Mouse (Mus musculus) left cerebral cortex, postnatal 4 days (tissue): Measurements from ENCODE around the gene Slc35d3. TPM values are rescaled to one million over a fixed set of nuclear protein-coding genes. Genes with fewer than 3 reads are reported as not detected.

Experiments
- DNase-seq: peaks from one replicate; pipeline ENCODE4 v3.0.0-alpha.2; 2022
- intact Hi-C: fragments of 180-260 bp; cut with DNase I; formaldehyde crosslinking; loops from one replicate; pipeline ENCODE4 v1.15.1; 2025
- total RNA-seq, 2 experiments: library from RNA; stranded (reverse); gene quantifications; 2 replicates each; pipeline ENCODE4 v1.2.3; 2021

Gene Slc35d3
- 1 to 10 TPM; 1.3 to 1.5 TPM for total RNA-seq

DNA sequence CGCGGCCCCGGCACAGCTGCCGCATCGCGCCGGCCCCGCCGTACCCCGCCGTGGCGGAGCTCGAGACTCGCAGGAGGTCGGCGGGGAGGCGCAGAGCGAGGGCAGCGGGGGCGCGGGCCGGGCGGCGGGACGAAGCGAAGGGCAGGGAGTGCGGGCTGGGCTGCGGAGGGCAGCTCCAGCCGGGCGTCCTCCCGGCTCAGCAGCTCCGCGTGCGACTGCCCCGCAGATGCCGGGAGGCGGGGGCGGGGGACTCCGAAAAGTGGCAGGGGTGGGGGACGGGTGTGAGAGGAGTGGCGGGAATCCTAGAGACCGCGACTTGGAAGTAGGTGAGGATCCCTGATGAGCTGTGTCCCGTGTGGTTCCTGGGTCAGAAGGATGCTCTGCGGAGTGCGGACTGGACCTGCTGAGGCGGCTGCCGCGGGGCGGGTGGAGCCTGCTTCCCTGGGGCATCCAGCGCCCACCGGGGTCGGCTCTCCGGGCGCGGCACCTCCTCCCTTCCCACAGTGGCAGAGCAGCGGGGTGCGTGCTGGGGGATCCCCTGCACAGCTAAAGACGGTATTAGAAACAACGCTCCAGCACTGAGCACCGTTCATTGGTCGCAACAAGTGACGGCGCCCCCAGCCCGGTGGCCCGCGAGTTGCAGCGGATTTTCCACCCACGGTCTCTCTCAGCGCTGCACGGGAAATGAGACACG is at the start of gene Slc35d3:
Gene Slc35d3, minus strand, starts transcription at position 462 of the 694 bp plus-strand sequence.
- DNase-seq, result peak; percentile 35
- intact Hi-C loops, result no loop called here

DNA sequence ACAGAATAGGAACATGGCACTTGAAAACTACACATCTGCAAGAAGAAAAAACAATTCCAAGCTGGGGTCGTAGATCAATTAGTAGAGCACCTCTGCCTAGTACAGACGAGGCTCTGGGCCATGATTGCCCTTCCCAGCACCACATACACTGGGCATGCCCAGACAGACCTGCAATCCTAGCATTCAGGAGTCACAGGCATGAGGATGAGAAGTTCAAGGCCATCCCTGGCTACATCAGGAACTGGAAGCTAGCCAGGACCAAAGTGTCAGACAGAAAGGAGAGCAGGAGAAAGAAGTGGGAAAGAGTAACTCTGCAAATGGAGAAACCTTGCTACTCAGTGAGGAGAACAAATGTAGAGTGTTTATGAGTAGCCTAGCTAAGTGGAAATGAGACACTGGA is 48.9 kb upstream of the Slc35d3 start:
- intact Hi-C loops, result no loop called here
- no peak for DNase-seq

DNA sequence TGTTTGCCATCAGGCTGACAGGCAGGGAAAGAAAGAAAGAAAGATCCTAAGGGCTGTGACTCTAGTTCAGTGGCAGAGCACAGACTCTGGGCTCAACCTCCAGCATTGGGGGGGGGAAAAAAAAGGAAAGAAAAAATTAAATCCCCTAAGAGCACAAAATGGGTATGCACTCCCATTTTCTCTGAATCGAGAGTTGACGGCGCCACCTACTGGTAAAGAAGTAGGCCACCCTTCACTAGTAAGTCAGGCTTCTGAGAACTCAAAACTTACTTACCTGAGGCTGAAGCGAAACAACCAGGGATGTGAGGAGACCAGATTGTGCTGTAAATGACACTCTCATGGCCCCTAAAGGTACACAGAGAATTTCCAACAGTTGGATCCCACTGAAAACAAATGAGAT is 42.7 kb upstream of the Slc35d3 start:
- DNase-seq, result peak; percentile 45
- intact Hi-C loops, result loop anchor here (10.0 kb wide), 2 partner anchors 179 to 399 kb away; partner anchors contain the start of gene Il20ra

DNA sequence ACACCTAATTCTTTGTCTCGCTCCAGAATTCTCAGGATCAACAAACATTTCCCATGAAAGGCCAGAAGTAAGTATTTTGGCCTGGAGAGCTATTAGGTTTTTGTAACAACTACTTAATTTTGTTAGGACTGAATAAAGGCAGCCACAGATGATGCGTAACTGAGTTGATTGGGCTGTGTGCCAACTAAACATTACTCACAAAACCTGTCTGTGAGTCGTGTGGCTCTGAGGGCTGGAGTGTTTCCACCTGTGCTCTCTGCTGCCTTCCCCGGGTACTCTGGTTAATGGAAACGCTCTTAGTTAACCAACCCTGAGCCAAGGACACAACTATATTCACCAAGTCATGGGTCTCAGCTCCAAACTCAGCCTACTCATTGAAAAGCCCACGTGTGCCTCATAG is 41.9 kb upstream of the Slc35d3 start:
- intact Hi-C loops, result loop anchor here (10.0 kb wide), 2 partner anchors 178 to 398 kb away; partner anchors contain the start of gene Il20ra
- DNase-seq, result no peak

DNA sequence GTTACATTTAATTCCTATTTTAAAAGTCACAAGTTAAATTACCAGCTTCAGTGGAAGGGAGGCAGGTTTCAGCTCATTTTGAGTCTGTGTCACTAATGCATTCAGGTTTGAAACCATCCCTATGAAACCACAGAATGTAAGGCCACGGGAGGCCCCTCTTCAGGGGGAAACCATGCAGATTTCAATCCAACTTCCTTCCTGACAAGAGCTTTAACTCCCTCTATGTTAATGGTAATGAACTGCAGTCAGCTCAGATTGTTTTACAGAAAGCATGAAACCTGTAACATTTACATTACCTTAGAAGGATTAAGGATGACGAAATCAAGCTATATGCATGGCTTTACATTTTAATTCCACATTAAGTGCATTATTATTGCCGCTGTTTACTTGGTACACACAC is 40.4 kb upstream of the Slc35d3 start:
- intact Hi-C loops, result loop anchor here (10.0 kb wide), 2 partner anchors 177 to 397 kb away; partner anchors contain the start of gene Il20ra
- no peak for DNase-seq

DNA sequence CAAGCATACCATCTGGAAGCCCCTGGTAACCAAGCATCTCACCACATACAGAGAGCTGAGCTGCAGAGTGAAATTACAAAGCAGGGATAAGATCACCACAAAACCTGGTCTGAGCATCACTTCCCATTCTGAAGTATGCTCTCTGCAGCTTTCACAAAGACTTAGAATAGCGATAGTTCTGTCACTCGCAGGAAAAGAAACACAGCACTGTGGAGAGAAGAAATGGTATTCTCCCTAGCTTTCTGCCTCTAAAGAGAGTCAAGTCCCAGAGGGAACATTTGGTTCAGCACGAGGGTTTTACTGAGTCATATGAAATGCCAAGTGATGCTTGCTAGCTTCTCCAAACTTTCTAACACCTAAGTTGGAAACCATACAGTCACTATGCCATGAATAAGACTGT is 38.6 kb upstream of the Slc35d3 start:
- no peak for DNase-seq
- intact Hi-C loops, result loop anchor here (10.0 kb wide), 2 partner anchors 175 to 395 kb away; partner anchors contain the start of gene Il20ra

DNA sequence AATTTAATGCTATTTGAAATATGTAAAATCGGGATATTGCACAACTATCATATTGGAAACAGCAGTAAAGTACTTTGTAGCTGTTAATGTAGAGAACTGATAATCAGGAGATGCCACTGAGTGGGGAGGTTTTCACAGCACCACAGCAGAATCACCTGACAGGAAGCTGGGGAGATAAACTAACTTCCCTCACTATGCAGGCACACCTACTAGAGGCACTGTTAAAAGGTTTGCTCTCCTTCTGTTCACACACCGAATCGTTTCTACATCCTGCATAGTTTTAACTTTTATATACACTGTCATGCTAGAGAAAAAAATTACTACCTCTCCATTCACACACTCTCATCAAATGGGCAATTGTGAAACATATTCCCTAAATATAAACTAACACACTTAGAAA is 35.0 kb upstream of the Slc35d3 start:
- intact Hi-C loops, result no loop called here
- no peak for DNase-seq

DNA sequence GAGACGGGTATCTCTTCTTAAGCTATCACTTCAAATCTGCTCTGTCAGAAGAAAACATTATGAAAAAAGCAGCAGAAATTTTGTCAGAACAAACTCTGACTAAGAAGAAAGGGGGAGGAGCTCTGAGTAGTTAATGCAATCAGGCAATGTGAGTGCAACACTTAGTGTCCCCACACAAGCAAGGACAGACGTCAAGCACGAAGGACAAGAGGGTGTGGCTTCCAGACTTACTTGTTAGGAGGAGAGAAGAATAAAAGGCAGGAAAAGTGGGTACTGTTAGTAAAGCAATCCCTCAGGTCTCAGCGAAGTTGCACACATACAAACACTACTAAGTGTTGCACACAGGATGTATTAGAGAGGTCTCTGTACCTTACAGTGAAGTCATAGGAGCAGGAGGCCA is 33.1 kb upstream of the Slc35d3 start:
- intact Hi-C loops, result no loop called here
- DNase-seq, result no peak

DNA sequence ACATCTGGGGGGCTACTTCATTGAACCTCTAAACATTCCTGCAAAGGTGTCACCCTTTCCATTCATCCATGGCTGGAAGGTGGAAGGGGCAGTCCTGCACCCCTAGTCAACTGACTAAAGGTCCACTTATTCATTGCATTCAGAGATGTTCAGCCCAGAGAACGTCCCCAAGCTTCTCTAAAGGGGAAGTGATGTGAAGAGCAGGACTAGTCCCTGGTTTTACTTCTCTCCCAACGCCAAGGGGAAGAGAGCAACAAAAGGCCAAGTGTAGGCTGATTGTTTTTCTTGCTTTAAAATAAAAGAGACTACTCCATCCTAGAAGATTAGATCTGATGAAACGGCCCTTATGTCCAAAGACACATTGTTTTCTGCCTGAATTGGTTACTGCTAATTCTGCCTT is 29.2 kb upstream of the Slc35d3 start:
- intact Hi-C loops, result no loop called here
- DNase-seq, result no peak

DNA sequence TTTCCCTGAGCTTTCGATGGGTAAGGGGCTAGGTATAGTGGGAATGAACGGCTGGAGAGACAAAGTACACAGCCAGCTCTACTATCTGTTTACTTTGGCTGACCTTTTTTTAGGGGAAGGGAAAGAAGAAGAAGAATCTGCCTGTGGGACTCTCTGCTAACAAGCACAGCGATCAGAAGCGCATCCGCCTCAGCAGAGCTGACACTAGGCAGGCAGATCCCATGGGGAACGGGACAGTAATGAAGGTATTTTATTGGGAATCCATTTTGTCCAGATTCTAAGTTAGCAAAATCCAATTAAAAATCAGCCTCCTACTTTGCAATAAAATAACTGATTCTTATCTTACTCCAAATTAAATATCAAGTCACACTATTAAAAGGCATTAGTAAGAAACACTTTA is 27.9 kb upstream of the Slc35d3 start:
- DNase-seq, result no peak
- intact Hi-C loops, result no loop called here

DNA sequence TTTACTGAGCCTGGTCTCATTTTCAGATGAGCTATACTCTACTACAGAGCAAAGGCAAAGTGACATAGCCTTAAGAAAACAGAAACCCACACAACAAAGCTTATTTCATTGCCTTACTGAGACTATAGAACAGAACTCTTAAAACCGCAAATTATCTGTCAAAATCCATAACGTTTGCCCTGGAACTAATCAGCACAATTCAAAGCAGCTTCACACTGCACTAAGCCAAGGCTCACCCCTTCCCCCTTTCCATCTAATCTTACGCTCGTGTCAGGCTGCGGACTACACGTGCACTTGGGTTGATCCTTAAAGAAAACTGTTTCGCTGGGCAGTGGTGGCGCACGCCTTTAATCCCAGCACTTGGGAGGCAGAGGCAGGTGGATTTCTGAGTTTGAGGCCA is 26.4 kb upstream of the Slc35d3 start:
- intact Hi-C loops, result no loop called here

DNA sequence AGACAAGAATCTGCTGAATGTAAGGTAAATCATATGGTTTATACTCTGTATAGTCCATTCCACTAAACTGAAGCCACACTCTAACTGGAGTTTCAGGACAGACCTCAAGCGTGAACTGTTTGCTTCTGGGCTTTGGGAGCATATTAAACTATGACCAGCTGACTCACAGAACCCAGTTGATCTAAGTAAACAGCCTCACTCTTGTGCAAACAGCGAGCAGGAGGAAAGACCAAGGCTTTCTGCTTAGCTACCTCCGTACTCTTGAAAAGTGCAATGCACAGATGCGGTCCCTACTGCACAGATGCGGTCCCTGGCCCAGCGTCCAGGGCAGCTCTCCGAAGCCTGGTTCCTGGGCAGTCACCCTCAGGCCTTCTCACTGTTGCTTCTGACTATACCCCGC is 26.0 kb upstream of the Slc35d3 start:
- no peak for DNase-seq
- intact Hi-C loops, result no loop called here

More for the DNA sequence above, 26.4 kb upstream of the Slc35d3 start:
- DNase-seq, result no peak

DNA sequence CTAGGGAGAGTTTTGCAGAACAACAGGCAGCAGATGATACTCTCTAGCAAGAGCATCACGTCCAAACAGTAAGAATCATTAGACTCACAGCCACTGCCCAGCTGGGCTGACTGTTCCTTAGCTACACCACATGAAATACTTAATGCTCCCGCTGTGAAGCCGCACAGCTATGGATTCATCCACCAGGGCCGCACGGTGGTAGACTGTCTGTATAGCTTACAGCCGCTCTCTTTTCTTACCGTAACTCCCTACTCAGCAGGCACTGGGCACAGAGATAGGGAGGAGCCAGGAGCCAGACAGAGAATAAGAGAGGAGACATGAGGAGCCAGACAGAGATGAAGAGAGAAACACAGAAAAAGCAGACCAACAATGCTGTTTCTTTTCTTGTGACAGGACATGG is 25.4 kb upstream of the Slc35d3 start:
- DNase-seq, result peak; percentile 24
- intact Hi-C loops, result no loop called here

DNA sequence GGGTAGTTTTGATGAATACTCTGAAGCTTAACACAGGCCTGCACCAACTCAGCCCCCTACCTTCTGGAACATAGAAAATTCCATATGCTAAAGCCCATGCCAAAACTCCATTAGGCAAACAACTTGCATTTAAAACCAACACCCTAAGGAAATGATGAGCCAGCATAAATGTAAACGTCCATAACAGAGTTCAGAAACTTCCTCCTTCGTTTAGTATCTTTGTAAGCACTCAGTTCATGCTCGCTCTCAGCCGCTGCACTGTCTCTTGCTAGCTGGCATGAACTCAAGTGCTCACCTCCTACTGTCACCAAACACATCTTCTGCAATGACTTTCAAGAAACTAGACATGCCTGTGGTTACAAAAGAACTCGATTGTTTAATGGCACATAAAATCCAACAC is 24.1 kb upstream of the Slc35d3 start:
- intact Hi-C loops, result no loop called here
- DNase-seq, result no peak

DNA sequence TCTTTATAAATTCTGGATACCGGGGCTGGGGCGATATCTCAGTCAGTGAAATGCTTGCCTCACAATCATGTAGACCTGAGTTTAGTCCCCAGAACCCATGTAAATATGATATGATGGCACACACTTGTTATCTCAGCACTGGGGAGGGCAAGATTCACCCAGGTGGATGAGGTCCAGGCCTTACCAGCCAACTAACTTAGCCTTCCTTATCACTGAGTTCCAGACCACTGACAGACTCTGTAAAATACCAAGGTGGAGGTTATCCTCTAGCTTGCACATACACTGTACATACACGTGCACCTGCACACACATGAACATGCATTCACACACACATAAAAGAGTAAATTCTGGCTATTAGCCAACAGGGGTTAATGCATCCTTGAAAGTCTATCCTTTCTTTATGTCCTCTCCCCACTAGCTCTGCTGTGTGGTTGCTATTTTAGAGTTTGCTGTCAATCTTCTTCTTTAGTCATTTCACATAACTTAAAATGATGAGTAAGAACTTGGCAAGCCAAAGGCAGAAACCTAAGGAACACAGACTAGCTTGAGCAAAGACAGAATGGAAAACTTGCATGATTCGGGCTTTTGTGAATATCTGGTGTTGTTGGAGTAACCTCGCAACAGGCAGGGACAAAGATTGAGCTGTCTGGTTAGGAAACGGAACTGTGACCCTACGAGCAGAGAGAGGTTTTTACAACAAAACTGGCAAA is 4.5 kb upstream of the Slc35d3 start:
- intact Hi-C loops, result no loop called here
- DNase-seq, result no peak

DNA sequence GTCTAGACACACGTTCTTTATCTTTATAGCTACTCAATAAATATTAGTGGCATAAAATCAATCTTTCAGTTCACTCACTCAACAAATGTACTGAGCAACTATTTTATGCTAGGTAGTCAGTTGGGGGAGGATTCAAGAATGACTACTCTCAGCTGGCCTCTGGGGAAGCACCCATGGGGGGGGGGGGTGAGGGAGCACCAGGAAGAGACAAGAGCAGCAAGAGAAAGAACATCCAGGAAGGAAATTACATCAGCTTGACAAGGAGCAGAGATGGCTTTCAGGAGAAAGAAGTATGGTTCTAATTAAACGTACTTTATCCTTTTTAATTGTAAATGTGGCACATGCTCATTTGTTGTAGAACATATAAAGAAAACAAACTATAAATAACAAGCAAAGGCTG is 2.4 kb upstream of the Slc35d3 start:
- intact Hi-C loops, result no loop called here
- DNase-seq, result no peak

DNA sequence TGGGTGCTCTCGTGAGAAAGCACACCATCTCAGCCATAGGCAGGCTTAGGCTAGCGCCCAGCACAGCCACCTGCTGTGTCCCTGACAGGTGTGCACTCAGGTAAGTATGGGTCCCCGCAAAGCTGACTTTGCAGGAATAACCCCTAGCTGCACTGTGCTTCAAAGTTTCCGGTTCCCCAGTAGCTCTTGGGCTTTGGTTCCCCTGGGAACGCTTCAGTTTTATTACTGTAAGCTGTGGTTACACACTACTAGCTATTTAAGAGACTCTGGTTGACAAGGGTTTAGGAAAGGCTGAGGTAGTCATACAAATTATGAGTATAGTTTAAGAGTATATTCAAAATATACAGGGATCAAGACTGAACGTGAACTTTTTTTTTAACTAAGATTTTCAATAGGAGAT is 1.5 kb upstream of the Slc35d3 start:
- intact Hi-C loops, result no loop called here
- no peak for DNase-seq

DNA sequence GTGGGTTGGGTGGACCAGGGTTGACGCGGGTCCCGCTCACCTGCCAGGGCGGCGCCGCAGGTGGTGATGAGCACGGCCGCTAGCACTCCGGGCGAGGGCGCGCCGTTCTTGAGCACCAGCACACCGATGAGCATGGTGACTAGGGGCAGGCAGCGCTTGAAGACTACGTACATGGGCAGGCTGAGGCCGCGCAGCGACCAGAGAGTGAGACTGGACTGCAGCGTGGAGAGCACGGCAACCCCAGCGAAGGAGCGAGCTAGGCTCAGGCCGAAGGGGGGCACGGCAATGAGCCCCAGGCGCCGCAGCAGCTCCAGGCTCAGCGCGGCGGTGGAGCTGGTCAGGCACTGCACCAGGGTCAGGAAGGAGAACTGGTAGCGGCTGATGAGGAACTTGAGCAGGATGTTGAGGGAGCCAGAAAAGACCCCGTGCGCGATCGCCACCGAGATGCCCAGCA is 688 bp downstream of the Slc35d3 start:
- peak; percentile 19 for DNase-seq
- intact Hi-C loops, result no loop called here

DNA sequence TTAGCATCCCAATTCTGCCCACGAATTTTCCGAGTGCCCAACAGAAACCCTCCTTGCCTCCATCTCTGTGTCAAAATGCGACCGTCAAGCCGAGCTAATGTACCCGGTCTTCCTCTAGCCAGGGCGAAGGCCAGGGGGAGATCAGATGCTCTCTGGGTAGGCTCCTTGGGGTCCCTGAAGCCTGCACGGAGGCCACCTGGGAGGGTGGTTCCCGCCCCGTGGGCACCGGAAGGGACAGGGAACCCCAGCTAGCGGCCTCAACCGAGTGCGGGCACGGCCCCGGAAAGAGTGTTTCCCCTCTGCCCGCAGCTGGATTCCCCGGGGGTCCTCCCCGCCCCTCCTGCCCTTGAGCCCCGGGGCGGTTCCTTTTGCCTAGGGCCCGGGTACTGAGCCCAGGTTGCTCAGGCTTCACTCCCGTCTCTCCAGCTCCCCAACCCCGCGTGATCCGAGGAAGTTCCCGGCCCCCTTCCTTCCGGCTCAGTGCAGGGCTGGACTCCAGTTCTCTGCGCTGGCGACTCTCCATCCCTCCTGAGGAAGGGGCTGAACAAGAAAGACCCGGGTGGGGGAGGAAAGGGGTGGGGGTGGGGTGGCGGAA is 1.4 kb downstream of the Slc35d3 start:
- peak; percentile 43 for DNase-seq
- intact Hi-C loops, result no loop called here

DNA sequence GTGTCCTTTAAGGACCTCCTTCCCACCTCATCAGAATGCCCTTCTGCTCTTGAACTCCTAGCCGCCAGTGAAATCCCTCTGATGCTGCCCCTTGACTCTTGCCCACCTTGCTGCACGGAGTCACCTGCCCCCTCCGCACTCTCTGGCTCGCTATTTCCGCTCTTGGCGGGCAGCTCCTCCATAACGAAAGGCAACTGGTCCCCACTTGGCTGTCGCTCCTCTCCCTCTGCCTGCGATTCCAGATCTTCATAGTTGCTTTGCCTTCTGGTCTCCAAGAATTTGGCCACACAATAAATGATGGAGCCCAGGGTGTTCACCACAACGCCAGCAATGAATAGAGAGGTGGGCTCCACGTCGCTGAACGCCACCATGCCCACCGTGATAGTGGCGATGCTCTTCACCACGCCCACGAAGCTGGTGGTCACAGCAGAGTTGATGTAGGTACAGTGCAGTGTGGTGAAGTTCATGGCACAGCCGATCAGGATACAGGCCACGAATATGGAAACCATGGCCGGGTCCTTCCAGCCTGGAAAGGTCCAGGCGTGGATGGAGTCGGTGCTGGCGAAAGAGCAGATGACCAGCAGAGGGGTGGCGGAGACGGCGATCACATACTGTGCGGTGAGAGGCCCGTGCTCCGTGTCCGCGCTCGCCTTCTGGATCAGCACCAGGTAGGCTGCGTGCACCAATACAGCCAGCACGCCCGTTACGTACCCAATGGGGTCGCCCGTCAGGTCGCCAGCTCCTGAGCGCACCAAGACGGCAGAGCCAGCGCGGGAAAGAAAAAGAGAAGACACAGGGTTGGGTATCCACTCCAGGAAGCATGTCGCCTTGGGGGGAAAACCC is 2.1 kb downstream of the Slc35d3 start:
- intact Hi-C loops, result no loop called here

DNA sequence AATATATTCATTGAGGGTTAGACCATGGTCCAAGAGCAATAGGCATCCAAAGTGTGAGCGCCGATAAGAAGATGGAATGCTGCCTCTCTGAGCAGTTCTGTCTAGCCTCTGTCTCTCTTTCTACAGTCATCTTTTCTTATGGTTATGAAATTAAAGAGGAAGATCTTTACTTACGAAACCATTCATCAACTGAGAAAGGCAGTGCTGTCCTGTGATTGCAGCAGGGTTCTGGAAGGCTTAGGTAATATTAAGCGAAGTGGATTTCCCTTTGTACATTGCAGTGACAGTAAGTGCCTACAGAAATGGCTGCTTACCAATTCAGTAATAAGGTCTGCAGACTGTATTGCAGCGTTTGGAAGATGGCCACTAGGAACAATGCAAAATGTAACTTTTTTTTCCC is 11.4 kb downstream of the Slc35d3 start:
- intact Hi-C loops, result no loop called here
- DNase-seq, result no peak

More for the DNA sequence above, 2.1 kb downstream of the Slc35d3 start:
- DNase-seq, result peak; percentile 14
